Mouse (Mus musculus) adrenal gland, adult 2 months (tissue): ENCODE measurements around the gene Gm16181. TPM values are rescaled to one million over a fixed set of nuclear protein-coding genes. Genes with fewer than 3 reads are reported as not detected.

ENCODE experiments used
- DNase-seq: peaks from one replicate; pipeline ENCODE4 v3.0.0; 2021
- long read RNA-seq: library from polyadenylated mRNA; stranded (forward); transcript quantifications from one replicate; pipeline ENCODE4 v2.0.0, GENCODE M21; 2021
- polyA plus RNA-seq: library from polyadenylated mRNA; depleted of rRNA; stranded (reverse); fragments of >200 nt; gene quantifications from 2 replicates; pipeline ENCODE4 v1.2.3, GENCODE M21; 2012; rRNA removed
- total RNA-seq, 2 experiments: library from RNA; stranded (reverse); gene quantifications; 2 replicates each; pipeline ENCODE4 v1.2.3; 2021

The Gm16181 gene
- not detected for total RNA-seq
- 0.31 and 1.3 TPM in 2 replicates for polyA plus RNA-seq
- long read RNA-seq = 0 reads

DNA sequence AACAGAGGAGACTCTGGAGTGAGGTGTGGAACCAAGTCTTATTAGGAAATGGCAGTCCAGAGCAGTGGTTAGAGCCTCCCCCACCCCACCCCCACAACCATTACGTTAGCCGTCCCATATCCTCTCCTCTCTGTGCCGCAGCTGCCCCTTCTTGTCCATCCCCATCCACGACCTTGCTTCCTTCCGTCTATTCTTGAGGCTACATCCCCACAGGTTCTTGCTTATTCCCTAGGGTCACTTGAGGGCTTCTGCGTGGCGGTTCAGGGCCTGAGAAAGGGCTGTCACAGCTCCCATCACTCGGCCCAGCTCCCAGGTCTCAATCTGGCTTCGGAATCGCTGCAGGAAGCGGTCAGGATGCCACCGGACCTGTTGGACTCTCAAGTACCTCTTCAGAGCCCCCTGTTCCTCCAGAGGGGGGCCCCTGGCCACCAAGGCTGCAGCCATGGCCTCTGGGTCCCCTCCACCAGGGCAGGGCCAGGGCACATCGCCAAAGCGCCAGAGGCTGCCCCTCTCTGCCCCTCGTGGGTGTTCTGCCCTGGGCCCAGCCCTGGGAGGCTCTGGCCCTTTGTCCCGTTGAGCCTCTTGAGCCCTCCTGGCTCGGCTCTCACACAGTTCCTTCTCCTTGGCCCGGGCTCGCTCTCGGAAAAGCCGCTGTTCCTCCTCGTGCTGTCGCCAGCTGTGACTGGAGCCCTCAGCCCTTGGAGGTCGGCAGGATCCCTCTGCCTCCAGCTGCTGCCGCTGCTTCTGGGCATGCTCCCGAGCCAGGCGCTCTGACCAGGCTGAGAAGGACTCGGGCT, at the start of gene Gm16181:
Gm16181 (plus strand) TSS at position 679 of the 797 bp plus-strand sequence.
- no peak for DNase-seq

DNA sequence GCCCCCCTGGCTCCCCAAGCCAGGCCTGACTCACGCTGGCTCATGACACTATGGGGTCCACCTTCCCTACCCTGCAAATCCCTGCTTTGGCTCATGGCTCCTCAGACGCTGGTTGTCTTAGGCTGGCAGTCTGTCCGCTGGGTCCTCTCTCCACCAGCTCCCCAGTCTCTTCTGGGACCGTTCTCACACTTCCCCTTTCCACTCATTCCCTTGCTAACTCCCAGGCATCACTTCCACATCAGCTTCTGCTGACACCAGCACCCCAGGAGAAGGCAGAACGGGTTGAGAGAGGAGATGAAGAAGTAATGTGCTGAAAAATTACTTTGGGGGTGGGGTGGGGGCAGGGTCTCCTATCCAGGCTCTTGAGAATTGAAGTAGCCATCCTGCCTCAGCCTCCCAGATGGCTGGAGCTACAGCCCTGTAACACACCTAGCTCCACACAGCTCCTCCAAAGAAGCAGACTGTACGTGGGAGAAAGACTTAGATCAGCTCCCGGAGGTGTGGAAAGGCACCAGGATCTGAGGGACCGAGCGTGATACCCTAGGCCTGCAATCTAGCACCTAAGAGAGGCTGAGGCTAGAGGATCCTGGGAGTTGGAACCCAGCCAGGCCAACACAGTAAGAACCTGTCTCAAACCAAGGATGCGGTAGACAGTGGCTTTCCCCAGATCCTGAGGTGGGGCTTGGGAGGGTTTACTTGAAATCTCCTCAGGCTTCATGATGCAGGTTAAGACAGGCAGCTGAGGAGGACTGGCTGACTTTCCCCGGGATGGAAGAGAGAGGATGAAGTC, 48.0 kb upstream of the Gm16181 start:
- no peak for DNase-seq

DNA sequence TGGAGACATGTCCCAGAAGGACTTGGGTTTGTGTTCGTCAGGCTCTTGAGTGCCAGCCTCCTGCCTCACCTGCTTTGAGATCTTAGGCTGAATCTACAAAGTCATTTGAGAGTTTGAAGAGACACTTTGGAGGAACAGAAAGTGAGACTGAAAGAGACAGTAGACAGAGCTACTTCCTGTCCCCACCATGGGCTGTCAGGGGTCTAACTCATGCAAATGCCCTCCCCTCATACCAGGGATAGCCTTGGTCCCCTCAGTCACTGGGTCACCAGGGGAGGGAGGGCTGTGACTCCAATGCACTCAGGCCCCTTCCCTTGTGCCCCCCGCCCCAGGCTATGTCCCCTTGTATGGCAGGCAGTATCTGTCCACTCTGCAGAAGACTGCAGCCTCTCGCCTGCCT, 47.3 kb upstream of the Gm16181 start:
- DNase-seq = no peak

DNA sequence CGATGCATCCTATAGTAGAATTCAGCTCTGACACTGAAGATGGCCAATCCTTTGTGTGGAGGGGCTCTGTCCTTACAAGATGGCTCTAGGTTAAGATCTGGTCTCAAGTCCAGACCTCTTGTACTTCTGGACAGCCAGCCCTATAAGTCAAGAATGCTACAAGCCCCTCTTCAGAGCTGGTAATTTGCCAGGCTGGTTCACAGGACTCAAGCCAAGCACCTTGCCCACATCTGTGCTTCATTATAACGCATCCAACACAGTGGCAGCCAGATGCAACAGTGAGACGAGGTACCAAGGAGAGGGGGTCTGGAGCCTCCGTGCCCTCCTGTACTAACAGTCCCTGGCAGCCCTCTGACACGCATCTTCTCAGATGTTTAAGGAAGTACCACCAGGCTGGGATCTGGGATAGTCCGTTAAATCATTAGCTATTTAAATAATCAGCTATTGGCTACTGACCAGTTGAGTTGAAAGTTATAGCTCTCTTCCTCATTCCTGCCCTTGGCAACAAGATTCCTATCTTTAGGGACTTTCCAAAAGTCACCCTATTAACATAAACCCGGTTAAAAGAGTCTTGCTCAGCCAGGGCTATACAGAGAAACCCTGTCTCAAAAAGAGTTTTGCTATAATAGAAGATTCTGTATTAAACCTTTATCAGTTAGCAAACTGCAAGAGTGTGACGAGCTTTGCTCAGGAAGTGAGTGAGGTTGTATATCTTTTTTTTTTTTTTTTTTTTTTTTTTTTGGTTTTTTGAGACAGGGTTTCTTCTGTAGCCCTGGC, 46.2 kb upstream of the Gm16181 start:
- no peak for DNase-seq

DNA sequence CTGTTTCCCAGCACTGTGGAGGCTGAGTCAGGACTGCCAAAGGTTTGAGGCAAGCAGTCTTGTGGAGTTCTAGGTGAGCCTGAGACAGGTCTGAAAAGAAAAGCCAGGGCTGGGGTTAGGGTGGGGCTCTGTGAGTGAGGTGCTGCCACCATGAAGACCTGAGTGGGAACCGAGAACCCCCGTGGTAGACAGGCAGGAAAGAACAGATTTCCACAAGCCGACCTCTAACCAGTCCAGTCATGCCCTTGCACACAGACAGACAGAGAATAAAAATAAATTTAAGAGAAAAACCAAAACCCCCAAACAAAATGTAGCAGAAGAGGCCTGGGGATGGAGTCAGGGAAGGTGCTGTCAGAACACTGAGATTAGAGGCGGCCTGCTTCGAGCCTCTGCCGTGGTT, 45.3 kb upstream of the Gm16181 start:
- DNase-seq = no peak

DNA sequence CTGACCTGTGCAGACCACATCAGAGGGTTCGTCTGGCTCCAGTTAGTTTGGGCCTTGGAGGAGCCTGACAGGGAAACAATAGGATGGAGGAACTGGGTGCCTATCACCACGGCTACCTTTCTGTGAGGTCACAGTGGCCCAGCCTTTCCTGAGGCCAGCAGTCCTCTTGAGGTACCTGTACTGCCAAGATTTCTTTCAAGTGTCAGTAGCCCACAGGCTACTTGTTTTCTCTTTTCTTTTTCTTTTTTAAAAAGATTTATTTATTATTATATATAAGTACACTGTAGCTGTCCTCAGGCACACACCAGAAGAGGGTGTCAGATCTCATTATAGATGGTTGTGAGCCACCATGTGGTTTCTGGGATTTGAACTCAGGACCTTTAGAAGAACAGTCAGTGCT, 44.7 kb upstream of the Gm16181 start, which contains the start of gene Aif1:
Aif1 (minus strand) TSS at position 101 of the 400 bp plus-strand sequence.
- DNase-seq = no peak

DNA sequence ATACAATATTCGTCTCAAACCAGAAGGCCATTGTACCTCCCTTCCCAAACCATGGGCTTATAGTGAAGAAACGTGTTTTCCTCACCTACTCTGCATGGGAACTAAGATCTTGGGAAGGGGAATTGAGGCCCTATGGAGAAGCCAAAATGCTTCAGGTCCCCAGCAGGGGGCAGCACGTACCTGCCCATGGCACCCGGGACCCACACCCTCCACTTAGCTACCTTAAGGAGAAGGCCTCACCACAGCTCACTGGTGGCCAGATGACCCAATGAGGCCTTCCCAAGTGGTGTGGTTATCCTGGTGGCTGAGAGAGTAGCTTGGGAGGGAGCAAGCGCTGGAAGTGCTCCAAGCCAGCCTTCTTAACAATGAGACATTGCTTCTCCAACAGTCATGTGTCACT, 42.1 kb upstream of the Gm16181 start:
- peak; percentile 86 for DNase-seq

DNA sequence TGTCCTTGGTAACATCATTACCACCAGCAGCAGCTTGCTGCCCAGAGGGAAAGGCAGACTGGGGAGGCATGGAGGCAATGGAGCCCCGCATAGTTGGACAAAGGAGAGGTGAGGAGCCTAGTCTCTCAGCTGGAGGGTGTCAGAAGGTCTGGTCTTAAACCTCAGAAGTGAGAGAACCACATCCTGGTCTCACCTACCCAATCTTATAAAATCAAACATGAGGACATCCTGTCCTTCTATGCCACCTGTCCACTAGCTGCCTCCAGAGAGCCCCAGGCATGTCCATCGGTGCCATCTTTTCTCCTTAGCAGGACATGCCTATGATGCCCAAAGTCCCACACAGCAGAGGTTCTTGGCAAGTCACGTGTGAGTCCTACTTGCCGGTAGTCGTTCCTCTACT, 40.5 kb upstream of the Gm16181 start:
- DNase-seq = no peak

DNA sequence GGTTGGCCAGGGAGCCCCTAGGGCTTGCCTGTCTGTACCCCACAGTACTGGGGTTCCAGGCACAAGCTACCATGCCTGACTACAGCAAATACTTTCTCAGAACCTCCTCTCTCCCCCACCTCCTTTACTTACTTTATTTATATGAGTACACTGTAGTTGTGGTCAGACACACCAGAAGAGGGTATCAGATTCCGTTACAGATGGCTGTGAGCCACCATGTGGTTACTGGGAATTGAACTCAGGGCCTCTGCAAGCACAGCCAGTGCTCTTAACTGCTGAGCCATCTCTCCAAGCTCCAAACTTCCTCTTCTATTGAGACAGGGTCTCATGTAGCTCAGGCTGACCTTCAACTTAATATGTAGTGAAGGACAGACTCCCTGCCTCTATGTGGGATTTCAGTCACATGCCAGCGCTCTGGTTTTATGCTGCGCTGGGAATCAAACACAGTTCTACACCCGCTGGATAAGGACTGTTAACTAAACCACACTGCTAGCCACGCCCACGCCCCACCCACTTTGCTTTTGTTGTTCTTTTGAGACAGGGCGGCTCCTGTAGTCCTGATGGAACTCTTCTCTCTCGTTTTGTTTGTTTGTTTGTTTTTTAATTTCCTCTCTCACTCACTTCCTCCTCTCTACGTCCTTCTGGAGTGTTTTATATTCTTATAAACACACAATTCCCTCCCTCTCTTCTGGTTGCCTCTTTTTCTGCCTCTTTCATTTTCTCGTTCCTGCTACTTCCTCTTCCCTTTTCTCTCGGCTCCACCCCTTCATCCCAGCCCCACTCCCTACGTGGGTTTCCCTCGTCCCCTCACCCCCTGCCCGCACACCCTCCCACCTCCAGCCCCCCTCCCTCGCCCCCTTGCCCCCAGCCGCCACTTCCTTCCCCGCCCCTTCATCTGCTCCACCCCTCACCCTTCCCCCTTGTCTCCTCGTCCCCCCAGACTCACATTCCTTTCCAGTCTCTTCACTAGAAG, 34.7 kb upstream of the Gm16181 start:
- peak; percentile 80 for DNase-seq

DNA sequence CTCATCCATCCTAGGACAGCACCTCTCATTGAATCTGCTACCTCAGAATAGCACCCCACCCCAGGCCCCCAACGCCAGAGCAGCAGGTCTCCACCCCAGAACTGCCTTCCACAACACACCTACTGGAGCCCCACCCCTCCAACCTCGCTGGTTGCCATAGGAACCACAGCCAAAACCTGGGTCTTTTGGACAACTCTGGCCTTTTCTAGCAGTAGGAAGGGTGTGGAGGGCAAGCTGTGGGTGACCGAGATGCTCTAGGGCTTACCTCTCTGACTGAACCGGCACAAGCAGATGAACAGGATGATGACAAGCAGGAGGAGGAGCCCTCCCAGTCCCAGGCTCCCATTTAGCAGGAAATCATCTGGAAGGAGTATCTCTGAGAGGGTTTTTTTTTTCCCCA, 34.0 kb upstream of the Gm16181 start:
- no peak for DNase-seq

DNA sequence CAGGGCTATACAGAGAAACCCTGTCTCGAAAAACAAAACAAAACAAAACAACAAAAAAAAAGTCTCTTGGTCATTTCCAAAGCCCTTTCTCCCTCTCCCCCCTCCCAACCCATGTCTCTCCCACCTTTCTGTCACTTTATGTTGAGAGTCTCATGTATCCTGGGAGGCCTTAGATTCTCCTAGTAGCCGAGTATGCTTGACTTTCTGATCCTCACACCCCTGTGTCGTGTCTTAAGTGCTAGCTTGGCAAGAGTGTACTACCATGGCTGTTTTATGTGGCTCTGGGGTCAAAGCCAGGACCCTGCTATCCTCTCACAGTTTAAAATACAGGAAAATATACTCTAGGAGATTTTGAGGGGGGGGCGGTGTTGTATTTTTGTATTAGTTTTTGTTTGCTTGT, 33.3 kb upstream of the Gm16181 start:
- DNase-seq = no peak

DNA sequence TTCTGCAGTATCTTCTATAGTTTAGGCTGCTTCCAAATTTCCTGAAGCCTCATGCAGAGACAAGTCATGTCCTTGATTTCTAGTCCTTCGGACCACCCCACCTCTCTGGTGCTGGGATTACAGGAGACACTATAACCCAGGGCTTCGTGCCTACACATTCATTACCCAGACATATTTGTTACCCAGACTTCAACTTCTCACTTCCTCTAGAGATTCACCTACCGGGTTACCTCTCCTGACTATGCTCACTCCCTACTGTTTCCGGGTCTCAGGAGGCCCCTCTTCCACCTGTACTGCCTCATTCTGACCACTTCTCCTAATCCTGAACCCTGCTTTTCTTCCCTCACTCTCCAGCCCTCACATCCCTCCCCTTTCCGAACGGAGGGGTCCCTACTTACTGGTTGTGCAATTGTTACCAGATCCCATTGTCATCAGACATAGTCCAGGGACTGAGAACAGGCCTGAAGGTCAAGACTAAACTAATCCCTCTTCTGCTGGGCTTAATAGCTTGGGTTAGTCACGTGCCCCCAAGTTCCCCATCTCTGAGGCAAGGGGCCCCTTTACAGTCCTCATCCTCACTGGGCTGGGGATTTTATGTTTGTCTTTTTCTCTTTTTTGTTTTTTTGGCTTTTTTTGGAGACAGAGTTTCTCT, 32.5 kb upstream of the Gm16181 start, which contains the start of gene Lst1:
Lst1 (minus strand) TSS at position 481 of the 652 bp plus-strand sequence.
- no peak for DNase-seq

DNA sequence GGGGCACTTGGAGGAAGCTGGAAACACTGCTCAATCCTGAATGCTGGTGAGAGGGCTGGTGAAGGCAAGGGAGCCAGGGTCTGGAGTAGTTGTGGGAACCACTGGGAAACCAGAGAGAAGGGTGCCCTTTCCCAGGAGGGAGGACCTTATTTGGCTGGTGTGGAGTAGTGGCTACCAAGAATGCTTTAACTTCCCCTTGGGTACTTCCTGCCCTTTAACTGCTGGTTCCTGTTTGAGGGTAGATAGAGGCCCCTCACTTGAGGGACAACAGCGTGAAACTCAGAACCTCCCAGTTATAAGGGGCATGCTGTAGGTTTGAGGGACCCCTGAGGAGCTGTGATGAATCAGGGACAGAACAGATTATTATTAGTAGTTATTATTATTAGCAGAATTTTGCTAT, 31.4 kb upstream of the Gm16181 start:
- DNase-seq = no peak

DNA sequence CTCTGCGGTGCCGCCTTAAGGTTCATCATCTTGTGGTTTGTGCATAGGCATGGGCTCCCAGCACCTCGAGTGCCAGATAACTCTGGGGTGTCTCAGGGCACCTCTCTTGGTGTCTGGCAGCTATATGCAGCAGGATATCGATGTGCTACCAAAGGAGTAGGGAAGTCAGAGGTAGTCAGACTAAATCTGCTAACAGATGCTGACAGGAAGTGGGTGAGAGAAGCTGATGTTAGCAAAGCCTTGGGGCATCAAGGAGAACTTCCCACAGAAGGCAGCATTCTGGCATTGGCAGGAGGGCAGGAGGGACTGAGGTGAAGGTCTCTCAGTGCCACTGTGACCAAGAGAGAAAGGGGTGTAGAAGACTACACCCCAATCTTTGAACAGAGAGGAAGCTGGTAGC, 30.5 kb upstream of the Gm16181 start:
- no peak for DNase-seq

DNA sequence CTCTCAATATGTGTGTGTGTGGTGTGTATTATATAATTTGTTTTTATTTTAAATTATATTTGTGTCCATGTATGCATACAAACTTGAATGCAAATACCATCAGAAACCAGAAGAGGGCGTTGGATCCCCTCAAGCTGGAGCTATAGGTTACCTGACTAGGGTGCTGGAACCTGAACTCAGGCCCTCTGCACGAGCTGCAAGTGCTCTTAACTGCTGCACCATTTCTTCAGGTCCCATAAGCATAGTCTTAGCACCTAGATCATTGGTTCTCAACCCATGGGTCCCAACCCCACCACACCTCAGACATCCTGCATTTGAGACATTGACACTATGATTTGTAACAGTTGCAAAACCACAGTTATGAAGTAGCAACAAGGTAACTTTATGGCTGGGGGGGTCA, 28.9 kb upstream of the Gm16181 start:
- DNase-seq = no peak

DNA sequence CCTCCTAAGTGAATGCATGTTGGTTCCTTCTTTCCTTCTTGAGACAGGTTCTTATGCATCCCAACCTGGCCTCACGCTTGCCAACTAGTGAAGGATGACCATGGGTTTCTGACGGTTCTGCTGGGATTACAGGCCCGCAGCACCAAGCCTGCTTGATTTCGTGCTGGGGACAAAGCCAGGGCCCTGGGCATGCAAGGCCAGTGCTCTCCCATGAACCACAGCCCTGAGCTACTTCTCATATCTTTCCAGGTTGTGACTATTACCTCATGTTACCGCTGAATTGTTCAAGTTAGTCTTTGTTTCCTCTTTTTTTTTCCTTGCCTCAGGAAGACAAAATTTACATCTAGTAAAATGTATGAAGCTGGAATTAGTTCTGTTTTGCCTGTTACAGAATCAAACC, 27.7 kb upstream of the Gm16181 start:
- DNase-seq = peak; percentile 44

DNA sequence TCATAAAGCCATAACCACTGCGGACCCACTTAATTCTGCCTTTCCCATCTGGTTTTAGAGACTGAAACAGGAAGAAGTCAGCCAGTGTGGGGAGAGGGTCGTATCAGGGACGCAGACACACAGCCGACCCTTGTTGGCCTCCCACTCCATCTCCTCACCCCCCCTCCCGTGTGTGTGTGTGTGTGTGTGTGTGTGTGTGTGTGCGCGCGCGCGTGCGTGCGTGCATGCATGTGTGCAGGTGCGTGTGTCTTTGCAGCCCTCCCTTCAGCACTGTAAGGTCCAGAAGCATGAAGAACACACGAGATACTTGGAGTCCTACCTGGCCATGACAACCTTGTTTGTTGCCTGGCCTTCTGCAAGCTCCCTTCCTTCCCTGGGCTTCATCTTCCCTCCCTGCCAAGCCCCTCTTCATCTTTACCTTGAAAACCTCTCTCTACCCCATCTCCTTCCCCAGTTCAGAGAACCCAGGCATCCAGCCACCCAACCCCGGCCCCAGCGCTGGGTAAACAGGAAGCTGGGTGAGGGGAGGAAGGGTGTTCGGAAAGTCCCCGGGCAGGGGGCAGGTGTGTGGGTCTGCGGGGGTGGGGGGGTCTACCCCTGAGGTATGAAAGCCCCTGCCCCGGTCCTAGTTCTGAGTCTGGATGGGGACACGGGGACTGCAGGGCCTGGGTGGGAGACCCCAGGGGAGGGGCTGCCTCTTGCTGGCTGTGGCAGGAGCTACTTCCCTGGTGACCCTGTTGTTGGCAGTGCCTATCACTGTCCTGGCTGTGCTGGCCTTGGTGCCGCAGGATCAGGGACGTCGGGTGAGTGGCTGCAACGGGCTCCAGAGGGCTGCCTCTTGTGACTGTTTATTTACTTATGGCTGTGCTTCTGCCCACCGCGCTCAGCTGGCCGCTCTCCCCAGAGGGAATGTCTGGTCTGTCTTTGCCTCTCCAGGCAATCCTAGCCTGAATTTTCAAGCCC, 26.5 kb upstream of the Gm16181 start, which contains the start of gene Ltb:
Ltb (plus strand) TSS at position 559 of the 963 bp plus-strand sequence.
- DNase-seq = peak; percentile 77

DNA sequence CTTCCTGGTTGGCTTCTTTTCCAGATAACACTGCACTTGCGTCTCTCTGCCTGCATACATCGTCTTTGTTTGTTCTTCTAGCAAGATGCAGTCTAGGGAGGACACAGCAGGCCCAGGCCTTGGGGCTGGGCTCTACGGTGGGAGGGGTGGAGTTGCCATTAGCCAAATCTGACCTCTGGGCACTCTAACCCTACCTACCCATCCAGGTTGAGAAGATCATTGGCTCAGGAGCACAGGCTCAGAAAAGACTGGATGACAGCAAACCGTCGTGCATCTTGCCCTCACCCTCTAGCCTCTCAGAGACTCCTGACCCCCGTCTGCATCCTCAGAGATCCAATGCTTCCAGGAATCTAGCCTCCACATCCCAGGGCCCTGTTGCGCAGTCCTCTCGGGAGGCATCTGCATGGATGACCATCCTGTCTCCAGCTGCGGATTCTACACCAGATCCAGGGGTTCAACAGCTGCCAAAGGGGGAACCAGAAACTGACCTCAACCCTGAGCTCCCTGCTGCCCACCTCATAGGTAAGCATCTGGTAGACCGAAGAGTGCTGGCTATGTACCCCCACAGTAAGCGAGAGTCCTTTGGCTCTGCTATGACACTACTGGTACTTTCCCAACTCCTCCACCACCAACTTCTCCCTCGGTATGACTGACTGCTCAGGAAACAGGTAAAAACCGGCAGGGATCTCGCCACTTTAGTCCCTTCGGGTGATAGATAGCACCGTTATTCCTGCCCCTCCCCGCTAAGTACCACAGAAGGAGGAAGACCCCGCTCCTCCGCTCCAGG, 25.6 kb upstream of the Gm16181 start:
- DNase-seq = no peak
